Mouse (Mus musculus) liver, postnatal 0 days (tissue): ENCODE measurements around the gene Mmd.

ENCODE experiments used
- CTCF ChIP-seq: sonication (generic); IDR thresholded peaks from 2 replicates; pipeline ENCODE4 v1.5.1; 2016; ENCODE audit warnings: antibody characterized with exemption, low read depth
- EP300 ChIP-seq: IDR thresholded peaks from 2 replicates; pipeline ENCODE4 v1.6.1; 2016; ENCODE audit warnings: antibody characterized with exemption, low read depth, mild to moderate bottlenecking

- no peak for TF ChIP-seq CTCF
- TF ChIP-seq EP300: no peak
These were observed 19.5 kb upstream of the Mmd start for GRCm38 (mm10) chr11:90229800-90230199.
